ENCODE assay signal across 22 mouse cellular contexts in the genomic region with DNA sequence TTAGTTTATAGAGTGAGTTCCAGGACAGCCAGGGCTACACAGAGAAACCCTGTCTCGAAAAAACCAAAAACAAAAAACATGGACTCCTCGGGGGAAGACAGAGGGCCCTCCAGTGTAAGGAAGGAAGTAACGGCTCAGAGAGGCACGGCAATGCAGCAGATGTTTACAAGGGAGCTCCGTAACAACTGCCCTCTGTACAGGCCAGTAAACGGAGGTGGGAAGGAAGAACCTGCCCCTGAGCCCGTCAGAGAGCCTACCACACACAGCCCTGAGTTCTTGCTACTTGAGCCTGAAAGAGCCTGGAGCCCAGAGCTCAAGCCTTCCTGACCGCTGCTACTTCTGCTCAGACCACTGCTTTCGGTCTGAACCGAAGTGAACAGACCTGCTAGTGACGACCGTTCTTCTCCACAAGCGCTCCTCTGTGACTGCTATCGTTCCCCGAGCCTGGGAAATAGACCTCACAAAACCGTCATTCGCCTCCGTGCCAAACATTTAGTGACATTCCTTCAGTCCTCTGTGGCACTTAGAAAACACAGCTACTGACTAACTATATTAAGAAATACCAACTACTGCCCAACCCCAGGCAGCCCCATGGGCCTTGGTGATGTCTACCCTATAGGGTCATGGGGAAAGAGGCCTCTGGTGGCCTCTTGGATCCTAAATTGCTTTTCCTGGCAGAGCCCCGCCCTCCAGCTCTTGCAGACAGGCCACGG. TPM values are rescaled to one million over a fixed set of nuclear protein-coding genes. Genes with fewer than 3 reads are reported as not detected.
A peak's percentile ranks its signal among the peaks of the same experiment; 100 is the strongest.
DNase-seq lines count a peak whose midpoint lies in the region; ATAC-seq and TF ChIP-seq lines count a peak whose summit lies in the region.
"Had no signal": no experiment of that assay in that cellular context is flagged by ENCODE, and none has a peak within 500 bp of the region (broad histone marks: within the 10 kb centered on the region; RNA-seq: fewer than 3 reads in every experiment).

No protein-coding gene starts in this region.

- no peaks in the 10 kb centered on the region for H3K36me3 ChIP-seq in heart, postnatal 0 days (replicated peaks; ENCODE audit: control insufficient read depth, insufficient read depth, low read length)
- H3K36me3 ChIP-seq in E14TG2a.4 (ENCODE audit: insufficient read depth, low read length), result no peaks in the 10 kb centered on the region
- H3K36me3 ChIP-seq: heart, embryonic 10.5 days; liver, embryonic 13.5 days had no signal

- peak; percentile 36; the same call in 1 of the 2 replicates for ATAC-seq in heart, postnatal 0 days (ENCODE audit: insufficient read depth, low read depth)
- peak; percentile 68 for ATAC-seq in megakaryocyte, adult 5-6 weeks (ENCODE audit: poor library complexity, severe bottlenecking)
- ATAC-seq in activated CD4-positive, CD25-positive, alpha-beta regulatory T cell, adult 4 months, result no peak
- ATAC-seq: forebrain, embryonic 14.5 days had no signal

- peak overlapping the region; percentile 39 for H3K4me2 ChIP-seq in heart, postnatal 0 days (ENCODE audit: low read depth, low read length)
- H3K4me2 ChIP-seq: liver, embryonic 13.5 days had no signal

- H3K27ac ChIP-seq in heart, postnatal 0 days (ENCODE audit: low read depth), result peak overlapping the region; percentile 48; the same call in 1 of the 2 replicates
- H3K27ac ChIP-seq: heart, embryonic 10.5 days; left cerebral cortex, adult 2 months; liver, embryonic 13.5 days had no signal

- intact Hi-C loops in heart, postnatal 14 days (cut with DNase I), result no loop called here
- intact Hi-C loops in left cerebral cortex, postnatal 4 days (cut with DNase I), result loop anchor here (10.0 kb wide), 1 partner anchor 219 kb away; no protein-coding TSS in a partner anchor

- peaks cover 7% of the 10 kb centered on the region; the same call in 1 of the 2 replicates for H3K4me1 ChIP-seq in heart, postnatal 0 days (ENCODE audit: control insufficient read depth, insufficient read depth)
- H3K4me1 ChIP-seq in E14TG2a.4 (replicated peaks; ENCODE audit: low read depth, low read length), result peaks cover 95% of the 10 kb centered on the region

- TF ChIP-seq CTCF in heart, postnatal 0 days (IDR thresholded peaks at IDR 0.05; ENCODE audit: low read depth), result no peak
- no peak for TF ChIP-seq CTCF in E14TG2a.4 (conservative IDR thresholded peaks at IDR 0.05; ENCODE audit: low read length)

- WGBS in heart, postnatal 0 days, result 51% methylated on average over 20 of the region's 20 CpGs

- no peak for DNase-seq in heart, postnatal 0 days (ENCODE audit: low spot score)
- DNase-seq in heart, postnatal 14 days, result no peak
- peak; percentile 31 for DNase-seq in R1 (ENCODE audit: low read depth, low spot score)
- no peak for DNase-seq in left cerebral cortex, postnatal 4 days
- DNase-seq in right cerebral cortex, postnatal 4 days, result no peak
- DNase-seq: cerebellum, adult 11 months; liver, embryonic 13.5 days; midbrain, embryonic 14.5 days; right cerebral cortex, postnatal 14 days; thymus, adult 18-20 months had no signal

- peak overlapping the region; percentile 45 for H3K9ac ChIP-seq in heart, postnatal 0 days (replicated peaks; ENCODE audit: low read depth, low read length)
- H3K9ac ChIP-seq: liver, embryonic 13.5 days had no signal

- no peaks in the 10 kb centered on the region for H3K27me3 ChIP-seq in heart, postnatal 0 days (ENCODE audit: control insufficient read depth, insufficient read depth, low read length)
- 0 out of 2 replicates have a peak, but pooled peaks cover 1% of the 10 kb centered on the region for H3K27me3 ChIP-seq in E14TG2a.4 (ENCODE audit: insufficient read depth, low read length)
- H3K27me3 ChIP-seq: liver, embryonic 13.5 days had no signal

- no peak overlapping the region for H3K4me3 ChIP-seq in heart, postnatal 0 days (ENCODE audit: low read depth, low read length)
- H3K4me3 ChIP-seq in E14TG2a.4 (replicated peaks; ENCODE audit: low read length), result peak overlapping the region; percentile 54
- H3K4me3 ChIP-seq: heart, embryonic 10.5 days; left cerebral cortex, adult 2 months; liver, embryonic 13.5 days had no signal

- TF ChIP-seq EP300 in heart, postnatal 0 days (IDR thresholded peaks at IDR 0.05; ENCODE audit: low read depth), result no peak

- H3K9me3 ChIP-seq in heart, postnatal 0 days (replicated peaks; ENCODE audit: control insufficient read depth, low read length), result no peaks in the 10 kb centered on the region
- no peaks in the 10 kb centered on the region for H3K9me3 ChIP-seq in E14TG2a.4 (ENCODE audit: low read length)
- H3K9me3 ChIP-seq: heart, embryonic 10.5 days; liver, embryonic 13.5 days had no signal

RNA-seq across cellular contexts. Expression of gene Itpk1, which starts 8.6 kb away (rescaled TPM):
- 6.5 and 9.4 TPM in 2 replicates for total RNA-seq in heart, postnatal 0 days (2014; rRNA removed; ENCODE audit: low replicate concordance)
- 2.6 and 3.1 TPM in 2 replicates for polyA plus RNA-seq in heart, postnatal 0 days (2015; fragmentation: Nextera tagmentation; extraction: Ambion mirVana)
- total RNA-seq in heart, postnatal 14 days (2021), result 10 to 100 TPM; 10.7 to 13.0 TPM
- total RNA-seq in megakaryocyte, adult 5-6 weeks (2015), result 10.4 and 10.7 TPM in 2 replicates
- 14.0 and 16.6 TPM in 2 replicates for total RNA-seq in megakaryocyte, adult 5-6 weeks (2017)
- polyA plus RNA-seq in activated CD4-positive, CD25-positive, alpha-beta regulatory T cell, adult 4 months (2017; shearing (Covaris generic)), result 10 to 100 TPM; 16.2 to 18.4 TPM
- total RNA-seq in left cerebral cortex, postnatal 4 days (2021), result 10 to 100 TPM; 80.2 to 88.1 TPM

RNA-seq across cellular contexts. Expression of gene Moap1, which starts 30.2 kb away (rescaled TPM):
- total RNA-seq in heart, postnatal 0 days (2014; rRNA removed; ENCODE audit: low replicate concordance), result 1.2 TPM in 1 of 2 replicates, not detected in the other
- polyA plus RNA-seq in heart, postnatal 0 days (2015; fragmentation: Nextera tagmentation; extraction: Ambion mirVana), result 11.3 and 11.6 TPM in 2 replicates
- 1 to 10 TPM; 6.3 to 6.6 TPM for total RNA-seq in heart, postnatal 14 days (2021)
- 7.1 and 10.4 TPM in 2 replicates for total RNA-seq in megakaryocyte, adult 5-6 weeks (2015)
- total RNA-seq in megakaryocyte, adult 5-6 weeks (2017), result 9.9 and 12.2 TPM in 2 replicates
- polyA plus RNA-seq in activated CD4-positive, CD25-positive, alpha-beta regulatory T cell, adult 4 months (2017; shearing (Covaris generic)), result 1 to 10 TPM; 6.5 to 8.3 TPM
- 10 to 100 TPM; 28.3 to 30.3 TPM for total RNA-seq in left cerebral cortex, postnatal 4 days (2021)

RNA-seq across cellular contexts. Expression of gene Tmem251, which starts 30.3 kb away (rescaled TPM):
- total RNA-seq in heart, postnatal 0 days (2014; rRNA removed; ENCODE audit: low replicate concordance), result 2.6 and 9.3 TPM in 2 replicates
- 7.7 and 10.0 TPM in 2 replicates for polyA plus RNA-seq in heart, postnatal 0 days (2015; fragmentation: Nextera tagmentation; extraction: Ambion mirVana)
- 1 to 10 TPM; 3.9 to 5.4 TPM for total RNA-seq in heart, postnatal 14 days (2021)
- 13.4 and 13.9 TPM in 2 replicates for total RNA-seq in megakaryocyte, adult 5-6 weeks (2015)
- total RNA-seq in megakaryocyte, adult 5-6 weeks (2017), result 9.7 and 11.4 TPM in 2 replicates
- polyA plus RNA-seq in activated CD4-positive, CD25-positive, alpha-beta regulatory T cell, adult 4 months (2017; shearing (Covaris generic)), result 10 to 100 TPM in 1 of 2 experiments, 1 to 10 TPM in 1; 8.5 to 10.1 TPM
- 1 to 10 TPM; 5.3 to 6.0 TPM for total RNA-seq in left cerebral cortex, postnatal 4 days (2021)

RNA-seq across cellular contexts. Expression of gene Gm28051, which starts 44.3 kb away (rescaled TPM):
- not detected in 2 replicates for total RNA-seq in heart, postnatal 0 days (2014; rRNA removed; ENCODE audit: low replicate concordance)
- not detected in 2 replicates for polyA plus RNA-seq in heart, postnatal 0 days (2015; fragmentation: Nextera tagmentation; extraction: Ambion mirVana)
- not detected for total RNA-seq in heart, postnatal 14 days (2021)
- not detected in 2 replicates for total RNA-seq in megakaryocyte, adult 5-6 weeks (2015)
- not detected in 2 replicates for total RNA-seq in megakaryocyte, adult 5-6 weeks (2017)
- polyA plus RNA-seq in activated CD4-positive, CD25-positive, alpha-beta regulatory T cell, adult 4 months (2017; shearing (Covaris generic)), result not detected
- not detected for total RNA-seq in left cerebral cortex, postnatal 4 days (2021)
- total RNA-seq: adrenal gland, postnatal 4 days; gastrocnemius, adult 8-10 months; layer of hippocampus, adult 8-10 months; left cerebral cortex, adult 2 months had no signal
- polyA plus RNA-seq: forebrain, embryonic 14.5 days; heart, embryonic 10.5 days; hindbrain, embryonic 11.5 days; intestine, embryonic 14.5 days; kidney, embryonic 16.5 days; liver, embryonic 13.5 days; midbrain, embryonic 14.5 days had no signal

RNA-seq across cellular contexts. Expression of gene Gon7, which starts 44.3 kb away (rescaled TPM):
- 1.8 and 5.7 TPM in 2 replicates for total RNA-seq in heart, postnatal 0 days (2014; rRNA removed; ENCODE audit: low replicate concordance)
- 17.2 and 20.5 TPM in 2 replicates for polyA plus RNA-seq in heart, postnatal 0 days (2015; fragmentation: Nextera tagmentation; extraction: Ambion mirVana)
- 10 to 100 TPM in 1 of 2 experiments, 1 to 10 TPM in 1; 9.3 to 10.6 TPM for total RNA-seq in heart, postnatal 14 days (2021)
- total RNA-seq in megakaryocyte, adult 5-6 weeks (2015), result 22.2 and 26.1 TPM in 2 replicates
- 14.0 and 29.9 TPM in 2 replicates for total RNA-seq in megakaryocyte, adult 5-6 weeks (2017)
- polyA plus RNA-seq in activated CD4-positive, CD25-positive, alpha-beta regulatory T cell, adult 4 months (2017; shearing (Covaris generic)), result 10 to 100 TPM; 28.3 to 29.3 TPM
- 10 to 100 TPM; 20.4 to 21.5 TPM for total RNA-seq in left cerebral cortex, postnatal 4 days (2021)
